Mouse (Mus musculus) kidney, adult 2 months (tissue): ENCODE results near the gene Gm8094. TPM values are rescaled to one million over a fixed set of nuclear protein-coding genes. Genes with fewer than 3 reads are reported as not detected.
"Not testable (repeated sequence)": the region's sequence is repeated elsewhere in the genome, so short reads cannot be mapped to it uniquely, and the experiment has no call there.

ENCODE experiments used
- DNase-seq: peaks from one replicate; pipeline ENCODE4 v3.0.0; 2021
- H3K27ac ChIP-seq: fragments of 200-500 bp; 2 replicates; pipeline ENCODE4 v1.5.1; 2012; ENCODE audit warnings: low read depth, low read length, control low read depth, inconsistent platforms; ENCODE audit not compliant: insufficient read depth
- H3K27me3 ChIP-seq: fragments of 200-500 bp; replicated peaks from 2 replicates; pipeline ENCODE4 v1.6.1; 2012; ENCODE audit warnings: mild to moderate bottlenecking, moderate library complexity, low read length, inconsistent platforms; ENCODE audit not compliant: control insufficient read depth, insufficient read depth
- H3K36me3 ChIP-seq: fragments of 200-500 bp; 2 replicates; pipeline ENCODE4 v1.6.1; 2012; ENCODE audit warnings: mild to moderate bottlenecking, moderate library complexity, low read length, inconsistent platforms; ENCODE audit not compliant: control insufficient read depth, insufficient read depth
- H3K4me1 ChIP-seq: fragments of 200-500 bp; 2 replicates; pipeline ENCODE4 v1.6.1; 2011; ENCODE audit warnings: low read length; ENCODE audit not compliant: control insufficient read depth, insufficient read depth
- H3K4me3 ChIP-seq: fragments of 200-500 bp; 2 replicates; pipeline ENCODE4 v1.5.1; 2011; ENCODE audit warnings: mild to moderate bottlenecking, low read depth, low read length, control low read depth; ENCODE audit not compliant: insufficient read depth
- WGBS: fragments of 180-500 bp; shearing (Covaris S2); methylation state at CpG from one replicate; pipeline ENCODE4 v1.1.7; 2018; 5-methylcytosine and 5-hydroxymethylcytosine counted together
- polyA plus RNA-seq: library from polyadenylated mRNA; depleted of rRNA; stranded (reverse); fragments of >200 nt; gene quantifications from 2 replicates; pipeline ENCODE4 v1.2.3, GENCODE M21; 2012; rRNA removed

Gm8094 gene
- 0.05 TPM in 1 of 2 replicates, not detected in the other for polyA plus RNA-seq

DNA sequence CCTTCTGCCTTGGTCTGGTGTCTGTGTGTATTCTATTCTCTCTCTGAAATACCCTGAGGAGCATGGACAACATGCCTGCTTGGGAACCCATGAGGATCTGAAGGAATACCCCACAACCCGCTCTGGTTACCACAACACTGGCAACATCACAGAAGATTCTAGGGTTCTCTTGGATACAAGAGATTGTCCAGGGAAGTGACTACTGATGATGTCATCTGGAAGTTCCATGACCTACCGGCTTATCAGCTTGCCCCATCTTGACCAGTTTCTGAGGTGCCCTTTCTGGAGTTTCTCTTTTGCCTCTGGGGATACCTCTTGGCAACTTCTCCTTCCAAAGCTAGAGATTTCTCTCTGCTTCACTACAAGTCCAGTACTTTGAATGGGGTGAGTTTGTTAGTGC is at the start of gene Gm8094:
TSS of gene Gm8094 (minus strand) at position 101 of the 400 bp plus-strand sequence.
- not testable (repeated sequence) for H3K27ac ChIP-seq, H3K4me1 ChIP-seq, DNase-seq, H3K27me3 ChIP-seq, H3K36me3 ChIP-seq, H3K4me3 ChIP-seq
- 90% methylated on average over 2 of the region's 2 CpGs for WGBS

DNA sequence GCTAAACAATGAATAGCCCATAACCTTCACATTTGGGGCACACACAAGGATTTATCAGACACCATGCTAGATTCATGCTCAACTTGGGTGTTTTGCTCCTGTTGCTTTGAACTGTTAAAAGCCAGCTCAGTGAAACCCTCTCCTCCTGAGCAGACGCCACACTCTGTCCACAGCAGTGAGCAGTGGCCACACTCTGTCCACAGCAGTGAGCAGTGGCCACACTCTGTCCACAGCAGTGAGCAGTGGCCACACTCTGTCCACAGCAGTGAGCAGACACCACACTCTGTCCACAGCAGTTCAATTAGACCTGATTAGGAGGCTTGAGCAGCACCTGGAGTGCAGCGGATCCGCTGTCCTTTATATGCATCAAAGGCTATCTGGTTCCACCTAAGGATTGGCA is 43.2 kb upstream of the Gm8094 start:
- 92% methylated on average over 3 of the region's 3 CpGs for whole genome bisulfite sequencing
- DNase-seq, H3K4me3 ChIP-seq, H3K36me3 ChIP-seq, H3K27me3 ChIP-seq, H3K27ac ChIP-seq, H3K4me1 ChIP-seq: not testable (repeated sequence)

DNA sequence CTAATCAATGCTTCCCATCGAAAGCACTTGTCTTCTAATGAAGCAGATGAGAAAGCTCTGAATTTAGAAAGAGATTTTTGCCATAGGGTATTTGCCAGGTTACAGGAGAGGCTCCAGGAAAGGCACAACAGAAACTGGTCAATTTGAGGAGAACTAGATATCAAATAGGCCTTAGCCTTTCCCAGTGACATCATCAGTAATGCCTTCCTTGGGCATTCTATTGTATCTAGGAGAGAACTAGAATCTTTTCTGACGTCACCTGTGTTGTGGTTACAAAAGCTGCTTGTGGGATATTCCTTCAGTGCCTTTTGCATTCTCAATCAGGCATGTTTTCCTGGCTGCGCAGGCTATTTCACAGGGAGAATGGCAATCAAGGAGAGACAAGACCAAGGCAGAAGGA is 23.9 kb upstream of the Gm8094 start, which contains the start of gene Gm8104:
TSS of gene Gm8104 (plus strand) at position 301 of the 400 bp plus-strand sequence.
- 71% methylated on average over 3 of the region's 3 CpGs for WGBS
- not testable (repeated sequence) for H3K36me3 ChIP-seq, H3K27me3 ChIP-seq, H3K27ac ChIP-seq, H3K4me1 ChIP-seq, H3K4me3 ChIP-seq, DNase-seq

DNA sequence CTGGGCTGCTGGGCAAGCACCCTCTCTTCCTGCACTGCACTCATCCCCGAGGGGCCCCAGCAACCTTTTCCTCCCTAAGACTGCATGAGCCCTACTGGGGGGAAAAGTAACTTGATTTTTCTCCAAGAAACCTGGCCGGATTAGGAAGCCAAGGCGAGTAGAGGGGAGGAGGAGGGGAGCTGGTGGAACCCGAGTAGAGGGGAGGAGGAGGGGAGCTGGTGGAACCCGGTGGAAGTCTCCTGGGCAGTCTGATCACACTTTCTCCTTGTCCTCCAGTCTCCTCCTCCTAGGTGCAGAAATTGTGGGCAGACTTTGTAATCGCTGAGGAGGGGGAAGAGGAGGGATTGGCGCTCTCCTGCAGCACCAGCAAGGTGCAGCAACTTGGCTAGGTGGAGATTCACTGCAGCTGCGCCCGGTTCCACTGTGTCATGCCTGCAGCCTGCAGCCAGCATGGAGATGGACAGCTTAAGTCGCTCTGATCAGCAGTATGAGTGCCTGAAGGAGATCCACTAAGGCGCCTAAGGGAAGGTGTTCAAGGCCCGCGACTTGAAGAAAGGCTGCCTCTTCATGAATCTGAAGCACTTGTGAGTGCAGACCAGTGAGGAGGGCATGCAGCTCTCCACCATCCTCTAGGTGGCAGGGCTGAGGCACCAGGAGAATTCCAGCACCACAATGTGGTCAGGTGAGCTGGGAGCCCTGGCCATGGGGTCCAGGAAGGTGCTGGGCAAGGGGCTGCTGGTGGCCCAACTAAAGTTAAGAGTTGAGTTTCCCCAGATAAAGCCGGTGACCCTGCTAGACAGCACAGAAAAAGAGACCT is 12.9 kb upstream of the Gm8094 start:
- H3K27me3 ChIP-seq, H3K36me3 ChIP-seq, H3K27ac ChIP-seq, H3K4me3 ChIP-seq, DNase-seq, H3K4me1 ChIP-seq: not testable (repeated sequence)
- WGBS: 31% methylated on average over 1 of the region's 14 CpGs

DNA sequence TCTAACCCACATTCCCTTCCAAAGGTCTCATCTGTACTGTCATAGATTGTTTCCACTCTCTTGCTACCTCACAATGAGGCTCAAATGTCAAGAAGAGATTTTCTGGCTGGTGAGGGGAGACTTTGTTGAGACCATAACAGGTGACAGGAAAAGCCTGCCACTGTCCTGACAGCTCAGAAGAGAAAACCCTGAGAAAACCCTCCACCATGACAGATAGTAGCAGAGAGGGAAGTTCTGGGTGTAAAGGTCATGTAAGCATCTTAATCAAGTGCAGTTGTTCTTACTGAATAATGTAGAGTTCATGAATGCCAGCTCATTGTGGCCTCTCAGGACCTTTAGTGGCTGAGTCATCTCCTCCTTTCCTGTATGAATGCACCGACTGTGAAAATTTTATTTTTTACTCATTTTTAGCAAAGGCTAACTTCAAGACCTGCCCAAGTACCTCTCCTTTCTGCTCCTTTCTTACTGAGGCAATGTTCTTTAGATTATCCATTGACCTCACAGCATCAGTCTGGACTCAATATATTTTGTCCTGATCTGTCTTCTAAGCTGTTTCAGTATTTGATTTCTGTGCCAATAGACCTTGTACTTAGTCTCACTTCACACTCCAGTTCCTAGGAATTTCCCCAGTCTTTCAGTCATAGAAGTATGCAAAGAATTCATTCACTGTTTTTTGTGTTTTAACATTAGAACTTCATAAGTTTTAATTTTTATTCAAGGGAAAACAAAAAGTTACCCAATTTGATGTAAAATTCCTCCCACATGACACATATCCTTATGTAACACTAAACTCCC is 8.7 kb upstream of the Gm8094 start:
- DNase-seq, H3K4me3 ChIP-seq, H3K27ac ChIP-seq, H3K27me3 ChIP-seq, H3K4me1 ChIP-seq, H3K36me3 ChIP-seq: not testable (repeated sequence)
- 42% methylated on average over 1 of the region's 1 CpGs for WGBS

DNA sequence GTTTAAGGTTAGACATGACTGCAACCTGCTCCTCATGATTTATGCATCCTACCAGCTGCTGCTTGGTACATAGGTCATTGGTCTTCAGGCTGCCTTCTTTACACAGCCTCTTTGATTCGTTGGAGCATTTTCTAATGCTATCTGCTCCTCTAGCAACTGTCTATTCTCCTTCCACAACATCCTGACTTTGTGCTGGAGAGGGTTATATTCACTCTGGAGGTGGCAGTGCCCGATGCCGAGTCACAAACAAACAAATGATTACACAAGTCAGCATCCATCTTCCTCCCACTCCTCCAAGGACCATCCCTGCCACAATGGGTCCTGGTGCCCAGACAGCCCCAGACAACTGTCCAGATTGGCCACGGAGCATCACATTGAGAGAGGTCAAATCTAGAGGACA is 16.3 kb downstream of the Gm8094 start:
- H3K4me3 ChIP-seq, H3K36me3 ChIP-seq, H3K27ac ChIP-seq, DNase-seq, H3K27me3 ChIP-seq, H3K4me1 ChIP-seq: not testable (repeated sequence)
- WGBS: 72% methylated on average over 4 of the region's 4 CpGs

DNA sequence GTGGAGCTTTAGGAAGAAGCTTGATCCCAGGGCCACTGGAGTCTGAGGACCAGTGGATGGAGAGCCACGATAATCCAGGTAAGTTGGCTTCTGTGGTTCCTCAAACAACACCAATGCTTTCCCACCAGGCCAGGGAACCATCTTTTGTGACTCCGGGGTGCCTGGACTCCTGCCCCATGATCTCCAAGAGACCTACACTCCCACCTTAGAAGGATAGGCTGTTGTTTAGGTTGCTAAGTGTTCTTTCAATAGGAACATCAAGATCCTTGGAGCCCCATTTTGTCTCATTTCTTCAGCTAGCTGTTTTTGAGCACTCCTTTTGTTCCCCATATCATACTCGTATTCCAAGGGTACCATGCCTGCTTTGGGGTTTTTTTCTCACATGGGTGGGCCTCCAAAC is 18.4 kb downstream of the Gm8094 start:
- not testable (repeated sequence) for H3K27ac ChIP-seq, H3K27me3 ChIP-seq, H3K4me3 ChIP-seq, H3K36me3 ChIP-seq, DNase-seq, H3K4me1 ChIP-seq
- WGBS: 79% methylated on average over 3 of the region's 3 CpGs

Other genes with a start within 250 kb of the Gm8094 start
- gene Gm21977, start 223.2 kb downstream of the Gm8094 start, polyA plus RNA-seq: not detected in 2 replicates
- not detected in 2 replicates for gene Gm8082, start 83.0 kb downstream of the Gm8094 start, polyA plus RNA-seq
- gene Gm10376, start 61.0 kb downstream of the Gm8094 start, polyA plus RNA-seq: not detected in 2 replicates
- gene Gm8104, start 24.0 kb upstream of the Gm8094 start, polyA plus RNA-seq: 0.11 TPM in 1 of 2 replicates, not detected in the other
- gene Gm7233, start 103.2 kb upstream of the Gm8094 start, polyA plus RNA-seq: 0.10 TPM in 1 of 2 replicates, not detected in the other
- 0.06 and 0.10 TPM in 2 replicates for gene Gm8122, start 158.7 kb upstream of the Gm8094 start, polyA plus RNA-seq
- 0.39 and 0.50 TPM in 2 replicates for gene Gm8126, start 182.0 kb upstream of the Gm8094 start, polyA plus RNA-seq
- 0.08 and 0.30 TPM in 2 replicates for gene Gm9732, start 198.4 kb upstream of the Gm8094 start, polyA plus RNA-seq
- not detected in 2 replicates for gene Gm8127, start 217.2 kb upstream of the Gm8094 start, polyA plus RNA-seq